Mouse (Mus musculus) heart, adult 2 months (tissue): ENCODE data around the gene Phf7.

ENCODE experiments used
- CTCF ChIP-seq: fragments of 200-600 bp; IDR thresholded peaks from 2 replicates; pipeline ENCODE4 v1.8.1; 2022; ENCODE audit warnings: antibody characterized with exemption, mild to moderate bottlenecking, moderate library complexity
- EP300 ChIP-seq: fragments of 200-500 bp; IDR thresholded peaks from 2 replicates; pipeline ENCODE4 v1.6.1; 2011; ENCODE audit warnings: low read depth, low read length, control low read depth; ENCODE audit not compliant: insufficient read depth
- POLR2A ChIP-seq: fragments of 200-500 bp; IDR thresholded peaks from 2 replicates; pipeline ENCODE4 v1.6.1; 2011; ENCODE audit warnings: mild to moderate bottlenecking, low read depth, low read length, control low read depth; ENCODE audit not compliant: insufficient read depth

GRCm38 (mm10) chr14:31195521-31195920 is 55.6 kb downstream of the Phf7 start:
- TF ChIP-seq POLR2A = no peak
- TF ChIP-seq CTCF = no peak
- no peak for TF ChIP-seq EP300
